Mouse (Mus musculus) thymus, adult 2 months (tissue): ENCODE data around the gene Slc13a3.

Experiments used
- CTCF ChIP-seq: fragments of 200-500 bp; IDR thresholded peaks from 2 replicates; pipeline ENCODE4 v1.5.1; 2012; ENCODE audit warnings: mild to moderate bottlenecking, control low read depth, low read length, moderate library complexity, borderline replicate concordance; ENCODE audit not compliant: control insufficient read depth, poor library complexity, insufficient read depth; ENCODE audit errors: extremely low read depth
- POLR2A ChIP-seq: fragments of 200-500 bp; IDR thresholded peaks from 2 replicates; pipeline ENCODE4 v1.6.1; 2012; ENCODE audit warnings: mild to moderate bottlenecking, low read length, control low read depth, moderate library complexity; ENCODE audit not compliant: control insufficient read depth, poor library complexity, insufficient read depth; ENCODE audit errors: extremely low read depth

GRCm38 (mm10) chr2:165475850-165476249 is 2.8 kb upstream of the Slc13a3 start:
- TF ChIP-seq CTCF (no peak), POLR2A (no peak)
